Mouse (Mus musculus): ENCODE results near the gene Plcd4. TPM values are rescaled to one million over a fixed set of nuclear protein-coding genes. Genes with fewer than 3 reads are reported as not detected.

The Plcd4 gene
- polyA plus RNA-seq, 1 experiment from 2014 or later: 0.53 TPM

Small RNAs within 50 kb of the gene (microRNA-seq; reads per million reads assigned to microRNA genes)
- gene Gm25035: not detected

Other genes starting within 250 kb of the Plcd4 start
- 10.3 and 10.5 TPM in 2 replicates for gene Tmbim1, start 237.3 kb upstream of the Plcd4 start, polyA plus RNA-seq (2014; fragmentation: Nextera tagmentation; extraction: Ambion mirVana)
- gene Catip, start 180.8 kb upstream of the Plcd4 start, polyA plus RNA-seq (2014; fragmentation: Nextera tagmentation; extraction: Ambion mirVana): 0.25 and 0.79 TPM in 2 replicates
- gene Slc11a1, start 167.7 kb upstream of the Plcd4 start, polyA plus RNA-seq (2014; fragmentation: Nextera tagmentation; extraction: Ambion mirVana): 1.0 and 1.8 TPM in 2 replicates
- 74.7 and 75.8 TPM in 2 replicates for gene Ctdsp1, start 151.4 kb upstream of the Plcd4 start, polyA plus RNA-seq (2014; fragmentation: Nextera tagmentation; extraction: Ambion mirVana)
- 0.16 and 0.18 TPM in 2 replicates for gene Vil1, start 133.5 kb upstream of the Plcd4 start, polyA plus RNA-seq (2014; fragmentation: Nextera tagmentation; extraction: Ambion mirVana)
- gene Cnot9, start 36.8 kb upstream of the Plcd4 start, polyA plus RNA-seq (2014; fragmentation: Nextera tagmentation; extraction: Ambion mirVana): 113 and 120 TPM in 2 replicates
- gene Usp37, start 1.4 kb downstream of the Plcd4 start, polyA plus RNA-seq (2014; fragmentation: Nextera tagmentation; extraction: Ambion mirVana): 46.4 and 52.2 TPM in 2 replicates
- gene Zfp142, start 45.4 kb downstream of the Plcd4 start, polyA plus RNA-seq (2014; fragmentation: Nextera tagmentation; extraction: Ambion mirVana): 10.2 and 11.6 TPM in 2 replicates
- 15.4 and 15.9 TPM in 2 replicates for gene Bcs1l, start 45.4 kb downstream of the Plcd4 start, polyA plus RNA-seq (2014; fragmentation: Nextera tagmentation; extraction: Ambion mirVana)
- gene Rnf25, start 58.5 kb downstream of the Plcd4 start, polyA plus RNA-seq (2014; fragmentation: Nextera tagmentation; extraction: Ambion mirVana): 8.8 and 9.2 TPM in 2 replicates
- 13.6 and 16.1 TPM in 2 replicates for gene Stk36, start 58.6 kb downstream of the Plcd4 start, polyA plus RNA-seq (2014; fragmentation: Nextera tagmentation; extraction: Ambion mirVana)
- gene Ttll4, start 118.9 kb downstream of the Plcd4 start, polyA plus RNA-seq (2014; fragmentation: Nextera tagmentation; extraction: Ambion mirVana): 42.4 and 51.5 TPM in 2 replicates
- gene Cyp27a1, start 170.7 kb downstream of the Plcd4 start, polyA plus RNA-seq (2014; fragmentation: Nextera tagmentation; extraction: Ambion mirVana): 16.0 and 19.8 TPM in 2 replicates
- gene Prkag3, start 206.3 kb downstream of the Plcd4 start, polyA plus RNA-seq (2014; fragmentation: Nextera tagmentation; extraction: Ambion mirVana): not detected in 2 replicates
- gene Wnt6, start 229.0 kb downstream of the Plcd4 start, polyA plus RNA-seq (2014; fragmentation: Nextera tagmentation; extraction: Ambion mirVana): 21.2 and 27.4 TPM in 2 replicates
- gene Wnt10a, start 248.6 kb downstream of the Plcd4 start, polyA plus RNA-seq (2014; fragmentation: Nextera tagmentation; extraction: Ambion mirVana): 1.4 and 1.6 TPM in 2 replicates